Mouse (Mus musculus) spleen, adult 2 months (tissue): ENCODE data around the gene Cntnap2. TPM values are rescaled to one million over a fixed set of nuclear protein-coding genes. Genes with fewer than 3 reads are reported as not detected.

Source experiments
- DNase-seq, 2 experiments: peaks; one replicate each; pipeline versions ENCODE4 v3.0.0 to v3.0.0-alpha.2; 2012 to 2021; ENCODE audit warnings: low spot score in 2 of 2, low read depth in 1 of 2
- H3K27ac ChIP-seq: fragments of 200-500 bp; 2 replicates; pipeline ENCODE4 v1.5.1; 2012; ENCODE audit warnings: low read length, inconsistent platforms; ENCODE audit not compliant: insufficient read depth
- H3K27me3 ChIP-seq: fragments of 200-500 bp; 2 replicates; pipeline ENCODE4 v1.6.1; 2012; ENCODE audit warnings: mild to moderate bottlenecking, moderate library complexity, low read length, inconsistent platforms; ENCODE audit not compliant: control insufficient read depth, insufficient read depth
- H3K36me3 ChIP-seq: fragments of 200-500 bp; 2 replicates; pipeline ENCODE4 v1.6.1; 2012; ENCODE audit warnings: mild to moderate bottlenecking, low read length, inconsistent platforms; ENCODE audit not compliant: control insufficient read depth, insufficient read depth
- H3K4me1 ChIP-seq: fragments of 200-500 bp; 2 replicates; pipeline ENCODE4 v1.6.1; 2011; ENCODE audit warnings: inconsistent platforms; ENCODE audit not compliant: control insufficient read depth, insufficient read depth, insufficient read length
- H3K4me3 ChIP-seq: fragments of 200-500 bp; 2 replicates; pipeline ENCODE4 v1.5.1; 2011; ENCODE audit warnings: mild to moderate bottlenecking, inconsistent platforms; ENCODE audit not compliant: insufficient read depth, insufficient read length; ENCODE audit errors: extremely low read depth
- CTCF ChIP-seq: fragments of 200-500 bp; IDR thresholded peaks from 2 replicates; pipeline ENCODE4 v1.5.1; 2011; ENCODE audit warnings: mild to moderate bottlenecking, inconsistent platforms; ENCODE audit not compliant: insufficient read depth, insufficient read length, insufficient replicate concordance; ENCODE audit errors: extremely low read depth
- POLR2A ChIP-seq: fragments of 200-500 bp; IDR thresholded peaks from 2 replicates; pipeline ENCODE4 v1.6.1; 2011; ENCODE audit warnings: low read depth, low read length, inconsistent platforms
- WGBS: fragments of 180-500 bp; shearing (Covaris S2); methylation state at CpG from one replicate; pipeline ENCODE4 v1.1.7; 2018; 5-methylcytosine and 5-hydroxymethylcytosine counted together
- polyA plus RNA-seq: library from polyadenylated mRNA; depleted of rRNA; stranded (reverse); fragments of >200 nt; gene quantifications from 2 replicates; pipeline ENCODE4 v1.2.3, GENCODE M21; 2012

Gene Cntnap2
- polyA plus RNA-seq, 1 experiment: not detected

GRCm38 (mm10) chr6:46919973-46920372, 1860.8 kb downstream of the Cntnap2 start:
- Histone ChIP-seq H3K27me3 (no peaks in the 10 kb centered on the region), H3K27ac (no peak overlapping the region), H3K4me3 (no peak overlapping the region), H3K36me3 (no peaks in the 10 kb centered on the region), H3K4me1 (no peaks in the 10 kb centered on the region)
- DNase-seq: no peak
- 79% methylated on average over 3 of the region's 3 CpGs for WGBS
- TF ChIP-seq POLR2A: no peak
- no peak for TF ChIP-seq CTCF

- WGBS: 66% methylated on average over 7 of the region's 7 CpGs
- no peak overlapping the region for H3K27ac ChIP-seq
- no peak for TF ChIP-seq CTCF
- no peak for TF ChIP-seq POLR2A
- H3K4me1 ChIP-seq: no peaks in the 10 kb centered on the region
- no peaks in the 10 kb centered on the region for H3K36me3 ChIP-seq
- DNase-seq: no peak
- no peaks in the 10 kb centered on the region for H3K27me3 ChIP-seq
- no peak overlapping the region for H3K4me3 ChIP-seq
Measured at GRCm38 (mm10) chr6:46924709-46925108, 1865.6 kb downstream of the Cntnap2 start.

- Histone ChIP-seq H3K27ac (no peak overlapping the region), H3K36me3 (no peaks in the 10 kb centered on the region), H3K27me3 (no peaks in the 10 kb centered on the region), H3K4me3 (no peak overlapping the region), H3K4me1 (no peaks in the 10 kb centered on the region)
- no peak for TF ChIP-seq POLR2A
- TF ChIP-seq CTCF: no peak
- DNase-seq: no peak
- WGBS: 76% methylated on average over 4 of the region's 4 CpGs
Measured at GRCm38 (mm10) chr6:46945703-46946102, 1886.5 kb downstream of the Cntnap2 start.

- peak in 1 of 2 experiments; percentile 4 for DNase-seq
- WGBS: 31% methylated on average over 10 of the region's 10 CpGs
- Histone ChIP-seq H3K4me3 (no peak overlapping the region), H3K27me3 (no peaks in the 10 kb centered on the region), H3K4me1 (no peaks in the 10 kb centered on the region), H3K27ac (no peak overlapping the region), H3K36me3 (no peaks in the 10 kb centered on the region)
- TF ChIP-seq CTCF: peak; percentile 25; the same call in 1 of the 2 replicates
- TF ChIP-seq POLR2A: no peak
Measured at GRCm38 (mm10) chr6:46961022-46961686, 1902.0 kb downstream of the Cntnap2 start.

- Histone ChIP-seq H3K27me3 (no peaks in the 10 kb centered on the region), H3K4me1 (no peaks in the 10 kb centered on the region), H3K36me3 (no peaks in the 10 kb centered on the region), H3K4me3 (no peak overlapping the region), H3K27ac (no peak overlapping the region)
- WGBS: 85% methylated on average over 2 of the region's 2 CpGs
- no peak for DNase-seq
- TF ChIP-seq CTCF: no peak
- no peak for TF ChIP-seq POLR2A
Measured at GRCm38 (mm10) chr6:46963261-46963660, 1904.1 kb downstream of the Cntnap2 start.

- Histone ChIP-seq H3K27me3 (no peaks in the 10 kb centered on the region), H3K27ac (no peak overlapping the region), H3K4me1 (no peaks in the 10 kb centered on the region), H3K4me3 (no peak overlapping the region), H3K36me3 (no peaks in the 10 kb centered on the region)
- WGBS: 82% methylated on average over 3 of the region's 3 CpGs
- no peak for DNase-seq
- TF ChIP-seq POLR2A (no peak), CTCF (no peak)
Measured at GRCm38 (mm10) chr6:46963693-46964092, 1904.5 kb downstream of the Cntnap2 start.

- Histone ChIP-seq H3K4me3 (no peak overlapping the region), H3K36me3 (no peaks in the 10 kb centered on the region), H3K27ac (no peak overlapping the region), H3K27me3 (no peaks in the 10 kb centered on the region), H3K4me1 (no peaks in the 10 kb centered on the region)
- TF ChIP-seq CTCF: no peak
- TF ChIP-seq POLR2A: no peak
- no peak for DNase-seq
- 78% methylated on average over 2 of the region's 2 CpGs for WGBS
Measured at GRCm38 (mm10) chr6:46972640-46973039, 1913.5 kb downstream of the Cntnap2 start.
